ENCODE assay signal across 10 mouse cellular contexts in the genomic region with DNA sequence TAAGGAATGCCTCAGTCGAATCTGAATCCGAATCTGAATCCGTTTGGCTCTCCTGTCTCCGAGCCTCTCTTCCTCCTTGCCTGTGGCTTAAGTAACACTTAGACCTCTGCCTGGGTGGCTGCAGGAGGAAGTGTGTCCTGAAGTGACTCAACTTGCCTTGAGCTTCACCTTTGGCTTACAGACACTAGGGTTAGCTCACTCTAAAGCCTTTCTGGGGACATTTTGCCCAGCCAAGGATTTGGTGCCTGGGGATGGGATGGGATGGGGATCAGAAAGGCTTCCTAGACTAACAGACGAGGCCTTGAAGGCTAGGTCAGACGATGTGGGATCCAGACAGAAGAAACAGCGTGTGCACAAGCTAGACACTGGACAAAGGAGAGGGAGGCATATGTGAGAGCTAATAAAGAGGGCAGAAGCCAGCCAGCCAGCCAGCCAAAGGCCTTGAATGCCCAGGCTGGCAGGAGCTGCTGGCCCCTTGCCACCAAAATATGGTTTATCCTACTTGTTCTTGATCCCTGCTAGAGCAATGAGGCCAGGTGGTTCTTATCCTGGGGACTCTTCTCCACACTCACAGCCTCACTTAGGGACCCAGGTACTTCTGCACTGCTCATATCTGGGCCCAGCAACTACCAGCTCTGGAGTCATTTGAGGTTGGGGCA. TPM values are rescaled to one million over a fixed set of nuclear protein-coding genes. Genes with fewer than 3 reads are reported as not detected.
DNase-seq lines count a peak whose midpoint lies in the region; TF ChIP-seq lines count a peak whose summit lies in the region.
"Had no signal": no experiment of that assay in that cellular context is flagged by ENCODE, and none has a peak within 500 bp of the region (broad histone marks: within the 10 kb centered on the region; RNA-seq: fewer than 3 reads in every experiment).

No protein-coding gene starts in this region.

- TF ChIP-seq EP300 in heart, adult 2 months (IDR thresholded peaks at IDR 0.05; ENCODE audit: insufficient read depth, low read depth, low read length), result no peak

- no peak for DNase-seq in heart, adult 2 months
- no peak for DNase-seq in heart, adult 9 months (ENCODE audit: low spot score in 2 of 2)
- peak; percentile 81 for DNase-seq in ovary, adult 18-20 months (ENCODE audit: low spot score)
- DNase-seq in ovary, postnatal 14 days (ENCODE audit: low spot score), result no peak
- peak; percentile 56 to 69 for DNase-seq in heart, postnatal 10 days
- DNase-seq in yolk sac, embryonic 10.5 days (ENCODE audit: low spot score), result no peak
- no peak for DNase-seq in embryo, embryonic 10.5 days (ENCODE audit: low spot score)
- no peak for DNase-seq in thymus, postnatal 10 days (ENCODE audit: low spot score in 2 of 2)
- DNase-seq: lung, adult 18-20 months had no signal

- H3K79me2 ChIP-seq in heart, adult 2 months (replicated peaks; ENCODE audit: control insufficient read depth, insufficient read depth, low read length), result no peaks in the 10 kb centered on the region

- H3K4me3 ChIP-seq in heart, adult 2 months, result no peak overlapping the region
- H3K4me3 ChIP-seq: hindbrain, embryonic 15.5 days had no signal

- intact Hi-C loops in heart, adult 2 months (cut with DNase I), result loop anchor here (10.0 kb wide), 1 partner anchor 245 kb away; no protein-coding TSS in a partner anchor
- intact Hi-C loops in heart, postnatal 10 days (cut with DNase I), result no loop called here

- no peak overlapping the region; the same call in 1 of the 2 replicates for H3K9ac ChIP-seq in heart, adult 2 months (ENCODE audit: low read depth, low read length)
- H3K9ac ChIP-seq: hindbrain, embryonic 15.5 days had no signal

- no peaks in the 10 kb centered on the region for H3K36me3 ChIP-seq in heart, adult 2 months (ENCODE audit: control insufficient read depth, insufficient read depth, low read length)

- peaks cover 28% of the 10 kb centered on the region for H3K4me1 ChIP-seq in heart, adult 2 months (ENCODE audit: control insufficient read depth, insufficient read depth, low read length)

- no peak for TF ChIP-seq POLR2A in heart, adult 2 months (IDR thresholded peaks at IDR 0.05; ENCODE audit: insufficient read depth, low read depth, low read length)

- no peaks in the 10 kb centered on the region for H3K27me3 ChIP-seq in heart, adult 2 months (ENCODE audit: control insufficient read depth, insufficient read depth, low read length)
- H3K27me3 ChIP-seq: hindbrain, embryonic 15.5 days had no signal

- 55% methylated on average over 7 of the region's 7 CpGs for WGBS in heart, adult 2 months

- no peak for TF ChIP-seq CTCF in heart, adult 2 months (IDR thresholded peaks at IDR 0.05)

- H3K27ac ChIP-seq in heart, adult 2 months, result peak overlapping the region; percentile 12; the same call in 1 of the 2 replicates
- H3K27ac ChIP-seq: hindbrain, embryonic 15.5 days had no signal

RNA-seq across cellular contexts. Expression of gene Ltc4s, which starts 9.0 kb away (rescaled TPM):
- 1 to 10 TPM; 8.8 to 10.0 TPM for total RNA-seq in heart, adult 2 months (2021)
- 16.2 and 18.1 TPM in 2 replicates for polyA plus RNA-seq in heart, adult 2 months (2012; rRNA removed)
- 1 to 10 TPM; 5.0 to 5.9 TPM for total RNA-seq in heart, postnatal 10 days (2021)

RNA-seq across cellular contexts. Expression of gene Mgat4b, which starts 18.7 kb away (rescaled TPM):
- 10 to 100 TPM; 78.6 to 82.0 TPM for total RNA-seq in heart, adult 2 months (2021)
- 53.8 and 56.7 TPM in 2 replicates for polyA plus RNA-seq in heart, adult 2 months (2012; rRNA removed)
- total RNA-seq in heart, postnatal 10 days (2021), result 100 to 1,000 TPM; 122 to 127 TPM

RNA-seq across cellular contexts. Expression of gene Sqstm1, which starts 18.8 kb away (rescaled TPM):
- 100 to 1,000 TPM; 298 to 421 TPM for total RNA-seq in heart, adult 2 months (2021)
- 200 and 225 TPM in 2 replicates for polyA plus RNA-seq in heart, adult 2 months (2012; rRNA removed)
- 100 to 1,000 TPM; 239 to 247 TPM for total RNA-seq in heart, postnatal 10 days (2021)

RNA-seq across cellular contexts. Expression of gene Mrnip, which starts 55.1 kb away (rescaled TPM):
- total RNA-seq in heart, adult 2 months (2021), result 1 to 10 TPM; 1.6 to 1.8 TPM
- 3.0 and 3.5 TPM in 2 replicates for polyA plus RNA-seq in heart, adult 2 months (2012; rRNA removed)
- 1 to 10 TPM; 6.0 TPM for total RNA-seq in heart, postnatal 10 days (2021)

Comparison
In these comparisons a context has a peak if more than half of its experiments do, and no peak if none do; other contexts are left out.
1. DNase-seq: peak in ovary, adult 18-20 months (single experiment) and heart, postnatal 10 days (2 of 2); none in heart, adult 2 months (0 of 2), heart, adult 9 months (0 of 2), ovary, postnatal 14 days (single experiment), yolk sac, embryonic 10.5 days (single experiment), embryo, embryonic 10.5 days (single experiment) and thymus, postnatal 10 days (0 of 2).